Mouse (Mus musculus) MN1 (cell line): ENCODE results near the gene Sfswap.
A peak's percentile ranks its signal among the peaks of the same experiment; 100 is the strongest.

Experiments used
- DNase-seq: peaks from one replicate; pipeline ENCODE4 v3.0.0-alpha.2; 2016; ENCODE audit warnings: low spot score

The Sfswap gene

DNA sequence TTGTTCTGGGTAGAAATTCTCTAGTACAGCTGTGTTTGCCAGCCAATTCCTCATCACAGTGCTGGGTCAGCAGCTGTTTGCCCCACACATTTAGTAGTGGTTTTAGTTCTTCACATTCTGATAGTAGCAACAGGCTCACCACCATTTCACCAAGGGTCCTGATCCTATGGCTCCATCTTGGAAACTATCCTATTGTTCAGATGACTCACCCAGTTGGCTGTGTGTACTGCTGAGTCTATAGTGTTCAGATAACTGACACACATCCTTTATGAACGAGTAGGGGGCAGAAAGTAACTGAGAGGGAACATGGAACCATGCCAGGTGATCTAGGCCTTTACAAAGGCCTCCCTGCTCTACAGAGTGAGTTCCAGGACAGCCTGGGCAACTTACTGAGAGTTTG is 28.6 kb downstream of the Sfswap start:
- no peak for DNase-seq

DNA sequence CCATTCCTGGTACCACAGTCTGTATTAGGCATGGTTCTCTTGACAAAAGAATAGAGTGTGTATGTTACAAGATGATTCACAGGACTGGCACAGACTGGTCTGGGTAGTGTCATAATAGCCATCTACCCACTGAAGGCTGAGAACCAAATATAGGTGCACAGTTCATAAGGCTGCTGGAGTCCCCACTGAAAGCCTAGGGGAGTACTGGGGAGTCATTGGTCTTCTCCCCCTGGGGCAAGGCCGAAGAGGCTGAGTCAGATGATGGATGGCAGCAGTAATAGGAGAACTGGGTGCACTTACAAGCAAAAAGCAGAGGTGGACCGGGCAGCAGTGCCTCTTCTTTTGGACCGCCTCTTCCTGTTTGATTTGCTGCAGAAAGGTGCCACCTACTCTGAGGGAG is 32.7 kb downstream of the Sfswap start:
- DNase-seq = no peak

DNA sequence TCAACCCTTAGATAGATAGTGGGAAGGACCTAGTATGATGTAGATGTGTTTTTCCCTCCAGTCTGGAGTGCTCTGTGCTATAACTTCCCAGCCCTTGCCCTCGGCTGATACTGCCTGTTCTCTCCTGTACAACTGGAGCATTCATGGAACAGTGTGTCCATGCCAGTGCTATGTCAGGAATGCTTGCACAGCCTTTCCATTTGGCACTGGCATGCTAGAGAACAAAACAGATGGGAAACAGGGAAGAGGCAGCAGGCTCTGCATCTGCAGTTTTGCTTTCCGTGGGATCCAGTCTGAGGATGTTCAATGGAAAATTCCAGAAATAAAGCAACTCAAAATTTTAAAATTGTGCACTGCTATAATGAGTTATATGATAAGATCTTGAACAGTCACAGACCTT is 33.5 kb downstream of the Sfswap start:
- DNase-seq = peak; percentile 27

DNA sequence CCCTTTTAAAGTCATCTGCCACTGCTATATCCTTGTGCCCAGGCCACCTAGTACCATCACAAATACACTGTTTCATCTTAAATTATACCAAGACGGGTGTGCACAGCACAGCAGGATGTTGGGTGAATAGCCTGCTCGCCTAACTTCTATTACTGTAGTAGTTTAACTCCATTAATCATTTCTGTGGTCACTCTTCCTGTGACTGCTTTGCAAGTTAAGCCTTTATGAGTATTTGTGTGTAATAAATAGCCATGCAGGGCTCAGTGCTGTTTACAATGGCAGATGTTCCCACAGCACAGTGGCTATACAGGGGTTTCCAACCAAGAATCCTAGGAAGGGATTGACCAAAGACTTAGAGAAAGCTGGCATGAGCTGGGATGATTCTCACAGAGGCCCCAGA is 34.0 kb downstream of the Sfswap start:
- DNase-seq = no peak

DNA sequence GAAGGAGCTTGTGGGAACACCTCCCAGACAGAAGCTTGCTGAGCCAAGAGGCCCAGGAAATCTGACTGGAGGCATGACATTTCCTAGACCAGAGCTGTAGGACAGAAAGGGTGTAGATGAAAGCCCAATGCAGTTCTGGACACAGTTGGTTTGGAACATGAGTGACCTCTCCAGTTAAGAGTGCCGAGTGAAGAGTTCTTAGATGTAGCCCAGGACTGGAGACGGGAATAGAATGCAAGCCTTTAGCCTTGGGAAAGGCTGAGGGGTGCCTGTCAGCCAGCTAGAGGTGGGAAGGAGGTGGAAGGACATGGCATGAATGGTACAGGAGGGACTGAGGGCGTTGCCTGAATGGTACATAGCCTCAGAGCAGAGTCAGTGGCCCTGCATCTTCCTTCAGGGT is 34.4 kb downstream of the Sfswap start:
- DNase-seq = no peak

DNA sequence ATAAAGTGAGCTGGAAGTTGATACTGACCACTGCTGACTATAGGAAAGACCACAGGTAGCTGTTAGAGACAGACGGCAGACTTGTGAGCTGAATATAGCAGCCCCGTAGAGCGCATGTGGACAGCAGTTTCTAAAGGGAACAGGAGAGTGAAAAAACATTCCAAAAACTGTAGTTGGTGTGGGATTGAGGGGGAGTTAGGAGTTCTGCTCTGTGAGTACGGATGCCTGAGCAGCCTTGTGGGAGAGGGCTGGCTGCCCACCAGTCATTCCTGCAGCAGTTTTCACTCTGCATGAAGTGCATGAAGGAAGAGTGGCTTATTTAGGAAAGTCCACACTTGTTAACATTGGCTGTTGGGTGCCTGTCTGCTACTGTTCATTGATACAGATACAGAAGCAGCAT is 37.8 kb downstream of the Sfswap start:
- no peak for DNase-seq

DNA sequence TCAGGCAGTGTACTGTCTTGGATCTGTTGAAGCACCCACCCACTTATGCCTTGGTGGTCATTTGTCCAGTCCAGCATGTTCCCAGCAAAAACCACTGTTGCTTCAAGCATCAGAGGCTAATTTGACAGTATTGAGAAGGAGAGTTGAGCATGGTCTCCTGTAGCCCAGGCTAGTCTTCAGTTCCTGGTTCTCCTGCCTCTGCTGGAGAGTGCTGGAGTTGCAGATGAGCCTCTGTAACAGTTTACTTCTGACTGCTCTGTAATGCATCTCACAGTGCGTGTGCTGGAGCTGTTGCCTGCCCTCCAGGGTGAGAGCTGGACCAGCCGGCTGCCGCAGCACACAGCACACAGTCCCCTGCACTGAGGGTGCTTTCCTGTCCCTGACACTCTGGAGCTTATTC is 41.2 kb downstream of the Sfswap start:
- DNase-seq = no peak

DNA sequence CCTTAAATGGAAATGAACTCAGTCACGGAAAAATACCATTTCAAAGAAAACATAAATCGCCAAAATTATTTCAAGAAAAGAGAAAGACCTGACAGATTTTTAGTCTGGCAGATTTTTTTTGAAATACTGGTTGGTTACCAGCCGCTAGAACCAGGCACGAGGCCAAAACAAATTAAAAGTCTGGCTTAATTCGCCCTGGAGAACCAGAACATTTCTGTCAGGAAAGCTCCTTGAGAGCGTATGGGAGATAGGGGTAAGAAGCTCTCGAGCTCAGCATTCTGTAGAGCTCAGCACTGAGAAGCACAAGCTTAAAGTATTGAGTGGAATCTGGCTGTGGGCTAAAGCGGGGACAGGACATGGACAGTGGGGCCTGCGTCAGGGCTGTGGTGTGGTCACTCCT is 44.8 kb downstream of the Sfswap start:
- peak; percentile 67 for DNase-seq

DNA sequence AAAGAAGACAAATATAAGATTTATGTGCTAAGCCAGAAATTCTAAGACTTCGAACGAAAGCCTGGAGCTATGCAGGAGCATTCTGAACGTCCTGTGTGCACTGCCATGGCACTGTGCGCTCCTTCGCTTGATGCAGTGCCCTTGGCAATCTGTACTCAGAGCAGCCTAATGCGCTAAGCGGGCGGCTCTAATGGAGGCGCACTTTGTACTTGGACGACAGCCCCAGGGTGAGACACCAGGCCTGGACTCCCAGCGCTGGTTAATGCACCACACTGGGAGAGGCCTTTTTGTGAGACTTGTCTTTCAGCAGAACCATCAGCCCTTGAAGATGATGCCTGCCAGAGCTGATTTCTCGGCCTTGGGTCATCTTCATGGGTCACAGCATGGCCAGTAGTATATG is 48.7 kb downstream of the Sfswap start:
- no peak for DNase-seq

DNA sequence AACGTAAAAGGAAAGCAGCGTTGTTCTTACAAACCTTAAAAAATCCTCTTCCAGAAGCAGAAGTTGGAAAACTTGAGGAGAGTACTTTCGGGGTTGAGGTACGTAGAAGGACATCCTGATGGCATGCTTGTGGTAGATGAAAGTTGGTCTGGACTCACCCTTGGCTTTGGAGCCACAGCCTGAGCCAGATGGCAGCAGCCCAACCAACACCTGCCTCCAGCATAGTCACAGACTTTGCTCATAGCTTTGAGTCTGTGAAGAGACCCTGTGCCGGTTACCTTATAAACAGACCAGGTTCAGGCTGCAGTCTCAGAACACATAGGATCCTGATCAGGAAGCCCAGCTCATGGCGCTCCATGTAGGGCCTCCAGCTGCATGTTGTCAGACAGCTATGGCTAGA is 49.8 kb downstream of the Sfswap start:
- no peak for DNase-seq

DNA sequence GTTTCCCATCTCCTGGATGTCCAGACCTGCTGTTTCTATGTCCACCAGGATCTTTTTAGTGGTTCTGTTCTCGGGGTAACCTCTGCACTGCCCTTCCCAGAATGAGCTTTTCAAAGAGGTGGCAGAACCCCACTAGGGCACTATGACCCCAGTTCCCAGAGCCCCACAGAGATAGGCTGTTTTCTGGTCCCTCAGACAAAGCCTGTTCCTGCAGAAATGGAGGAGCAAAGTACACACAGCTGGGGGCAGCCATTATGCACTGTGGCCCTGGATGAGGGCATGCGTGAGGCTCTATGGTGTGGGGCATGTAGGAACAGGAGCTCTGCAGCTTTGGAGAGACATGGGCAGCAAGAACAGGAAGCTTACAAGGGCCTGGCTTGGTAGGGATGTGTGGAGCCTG is 51.0 kb downstream of the Sfswap start:
- no peak for DNase-seq

DNA sequence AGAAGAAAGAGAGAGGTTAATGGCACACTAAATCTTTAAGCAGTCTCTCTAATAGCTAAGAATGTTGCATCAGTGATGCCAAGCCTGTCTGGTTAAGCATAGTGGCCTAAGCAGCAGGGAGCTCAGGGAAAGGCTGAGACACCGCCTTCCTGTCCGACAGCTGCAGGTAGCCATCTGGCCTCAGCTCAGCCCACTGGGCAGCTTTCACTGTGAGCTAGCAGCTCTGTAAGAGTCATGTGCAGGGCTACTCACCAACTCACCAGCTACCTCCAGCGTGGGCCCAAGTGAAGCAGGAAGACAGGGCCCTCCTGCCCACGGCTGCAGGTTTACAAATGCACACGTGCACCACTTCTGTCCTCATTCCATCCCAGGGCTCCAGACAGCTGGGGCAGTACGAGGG is 52.6 kb downstream of the Sfswap start:
- peak; percentile 47 for DNase-seq

DNA sequence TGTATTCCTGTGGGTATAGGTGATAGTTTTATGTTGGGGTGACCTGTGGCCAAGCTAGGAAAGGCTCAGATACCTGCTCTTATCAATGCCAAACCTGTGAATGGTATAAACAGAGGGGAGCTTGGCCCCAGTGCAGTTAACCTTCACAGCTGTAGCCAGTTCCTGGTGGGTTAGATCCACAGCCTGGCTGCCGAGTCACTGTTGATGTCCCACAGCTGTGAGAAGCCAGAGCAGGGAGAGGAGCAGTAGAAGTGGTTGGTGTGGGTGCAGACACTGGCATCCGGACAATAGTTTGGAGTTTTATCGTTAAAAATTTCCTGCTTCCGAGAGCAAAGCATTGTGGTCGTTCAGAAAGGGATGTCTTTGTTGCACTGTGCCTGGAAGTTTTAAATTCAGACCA is 57.6 kb downstream of the Sfswap start:
- no peak for DNase-seq

DNA sequence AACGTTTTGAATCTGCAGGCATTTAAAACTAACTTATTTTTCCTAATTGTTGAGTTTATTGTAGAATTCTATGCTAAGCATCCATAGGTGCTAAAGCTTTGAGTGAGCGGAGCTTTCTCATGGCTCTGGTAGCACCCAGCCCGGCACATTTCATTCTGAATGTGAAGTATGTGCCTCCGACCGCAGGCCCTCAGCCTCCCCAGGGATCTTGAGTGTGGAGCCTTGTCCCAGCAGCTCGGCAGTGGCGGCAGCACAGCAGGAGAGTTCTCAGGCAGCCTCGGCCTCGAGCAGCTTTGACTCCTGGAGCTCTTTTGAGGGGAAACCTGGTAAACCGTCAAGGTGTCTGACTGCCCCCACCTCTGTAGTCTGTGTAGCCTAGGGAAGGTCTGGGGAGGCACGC is 58.3 kb downstream of the Sfswap start:
- peak; percentile 32 for DNase-seq

DNA sequence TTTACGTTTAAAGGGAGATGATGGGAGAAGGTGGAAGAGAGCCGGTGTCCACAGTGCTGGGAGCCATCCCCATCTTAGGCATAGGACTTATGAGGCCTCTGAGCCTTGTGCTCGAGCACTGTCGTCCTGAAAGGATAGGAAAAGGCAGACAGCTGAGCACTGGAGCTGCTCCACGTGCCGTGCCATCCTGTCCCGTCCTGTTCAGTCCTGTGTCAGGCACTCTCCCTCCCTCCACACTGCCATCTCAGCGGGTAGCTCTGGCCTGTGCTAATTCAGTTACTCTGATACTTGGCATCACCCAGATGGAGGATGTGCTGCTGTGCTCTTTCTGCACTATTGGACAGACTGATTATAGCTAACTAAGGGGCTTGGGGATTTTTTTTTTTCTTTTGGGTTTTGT is 61.3 kb downstream of the Sfswap start:
- peak; percentile 62 for DNase-seq

DNA sequence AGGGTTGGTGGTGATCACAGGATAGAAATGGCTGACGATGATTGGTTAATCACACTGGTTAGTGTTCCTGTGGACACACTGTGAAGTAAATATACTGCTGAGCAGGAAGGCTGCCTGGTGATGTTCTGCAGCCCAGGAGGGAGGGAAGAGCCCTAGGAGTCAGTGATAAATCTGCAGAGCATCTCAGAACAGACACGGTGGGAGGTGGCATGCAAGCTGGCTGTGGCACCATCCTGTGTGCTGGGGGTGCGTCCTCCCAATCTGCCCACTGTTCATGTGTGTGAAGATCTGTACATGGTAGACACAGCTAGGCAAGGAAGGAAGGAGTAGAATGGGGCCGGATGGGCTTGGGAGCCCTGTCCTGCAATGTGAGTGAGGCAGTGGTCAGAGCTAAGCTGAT is 67.6 kb downstream of the Sfswap start:
- no peak for DNase-seq

DNA sequence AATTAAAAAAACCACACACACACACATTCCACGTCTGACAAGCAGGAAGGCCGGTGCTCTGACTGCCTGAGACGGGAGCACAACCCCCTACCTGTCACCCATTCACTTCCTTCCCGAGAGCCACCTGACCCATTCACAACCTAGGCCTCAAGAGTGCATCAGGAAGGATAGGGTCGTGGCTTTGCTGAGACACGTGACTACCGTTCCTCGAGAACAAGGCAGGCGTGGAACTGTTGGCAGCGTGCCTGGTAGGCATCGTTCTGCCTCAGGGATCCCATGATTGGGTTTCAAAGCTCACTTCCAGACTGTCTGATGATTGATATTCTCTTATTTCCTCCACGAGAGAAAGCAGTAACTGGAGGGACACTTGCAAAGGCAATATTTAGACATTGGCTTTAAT is 77.2 kb downstream of the Sfswap start:
- peak; percentile 29 for DNase-seq

DNA sequence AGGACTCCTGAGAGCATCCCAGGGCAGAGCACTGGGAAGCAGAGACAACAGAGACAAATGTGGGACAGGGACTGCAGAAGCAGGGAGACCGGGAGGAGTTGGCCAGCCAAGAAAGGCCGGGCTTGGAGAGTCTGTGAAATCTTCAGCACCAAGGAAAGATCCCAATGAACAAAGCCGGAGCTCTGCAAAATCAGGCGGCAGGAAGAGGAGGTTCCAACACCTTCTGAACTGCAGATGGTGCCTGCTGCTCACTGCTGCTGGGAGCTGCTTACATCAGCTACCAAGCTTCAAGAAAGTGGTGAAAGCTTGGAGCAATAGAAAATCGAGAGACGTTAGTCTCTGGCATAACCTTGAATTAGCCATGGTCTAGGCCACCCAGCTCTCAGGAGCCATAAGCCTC is 79.0 kb downstream of the Sfswap start:
- no peak for DNase-seq

DNA sequence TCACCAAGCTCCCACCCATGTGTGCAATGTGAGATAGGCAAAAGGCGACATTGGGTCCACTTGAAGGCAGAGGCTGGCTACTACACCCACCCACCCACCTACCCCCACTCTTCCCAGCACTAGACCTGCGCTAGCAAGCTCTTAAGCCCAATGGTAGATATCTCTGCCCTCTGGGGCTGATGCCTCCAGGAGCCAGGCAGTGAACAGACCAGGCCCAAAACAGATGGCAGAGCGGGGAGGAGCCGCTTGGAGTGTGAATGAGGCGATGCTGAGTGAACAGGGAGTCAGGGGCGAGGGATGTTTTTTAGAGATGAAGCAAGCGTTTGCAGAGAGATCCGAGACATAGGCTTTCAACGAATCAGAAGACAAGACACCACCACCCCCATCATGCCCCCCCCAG is 79.6 kb downstream of the Sfswap start:
- DNase-seq = no peak

DNA sequence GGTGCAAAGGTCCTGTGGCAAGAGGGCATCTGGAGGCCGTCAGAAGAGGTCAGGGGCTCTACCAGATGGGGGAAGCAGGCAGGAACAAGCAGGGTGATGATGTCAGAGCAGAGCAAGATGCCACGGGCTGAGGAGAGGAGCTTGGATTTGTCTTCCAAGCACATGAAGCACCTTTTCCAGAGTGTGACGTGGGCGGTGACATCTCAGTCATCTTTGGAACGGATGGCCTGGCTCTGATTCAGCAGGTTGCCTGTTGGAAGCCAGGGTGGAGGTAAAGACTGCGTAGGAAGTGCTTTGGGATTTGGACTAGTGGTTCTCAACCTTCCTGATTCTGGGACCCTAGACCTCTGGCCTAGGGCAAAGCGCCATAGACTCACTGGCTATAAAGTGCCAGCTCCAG is 80.0 kb downstream of the Sfswap start:
- no peak for DNase-seq

DNA sequence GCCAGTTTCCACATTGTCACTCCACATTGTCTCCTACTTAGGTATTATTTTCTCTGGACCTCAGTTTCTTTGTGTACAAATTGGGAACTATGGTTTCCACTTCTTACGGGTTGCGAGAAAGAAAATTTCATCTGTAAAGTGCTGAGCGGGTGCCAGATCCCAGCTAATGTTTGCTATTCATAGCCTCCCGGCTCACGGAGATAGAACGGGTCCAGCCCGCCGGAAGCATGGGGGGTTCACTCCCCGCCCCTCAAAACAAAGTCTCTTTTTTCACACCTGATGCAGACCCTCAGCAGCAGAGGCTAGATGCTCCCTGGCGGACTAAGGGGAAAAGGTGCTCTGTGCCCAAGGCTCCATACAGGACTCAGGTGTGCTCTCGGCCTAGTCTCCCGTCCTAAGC is 82.3 kb downstream of the Sfswap start:
- no peak for DNase-seq

DNA sequence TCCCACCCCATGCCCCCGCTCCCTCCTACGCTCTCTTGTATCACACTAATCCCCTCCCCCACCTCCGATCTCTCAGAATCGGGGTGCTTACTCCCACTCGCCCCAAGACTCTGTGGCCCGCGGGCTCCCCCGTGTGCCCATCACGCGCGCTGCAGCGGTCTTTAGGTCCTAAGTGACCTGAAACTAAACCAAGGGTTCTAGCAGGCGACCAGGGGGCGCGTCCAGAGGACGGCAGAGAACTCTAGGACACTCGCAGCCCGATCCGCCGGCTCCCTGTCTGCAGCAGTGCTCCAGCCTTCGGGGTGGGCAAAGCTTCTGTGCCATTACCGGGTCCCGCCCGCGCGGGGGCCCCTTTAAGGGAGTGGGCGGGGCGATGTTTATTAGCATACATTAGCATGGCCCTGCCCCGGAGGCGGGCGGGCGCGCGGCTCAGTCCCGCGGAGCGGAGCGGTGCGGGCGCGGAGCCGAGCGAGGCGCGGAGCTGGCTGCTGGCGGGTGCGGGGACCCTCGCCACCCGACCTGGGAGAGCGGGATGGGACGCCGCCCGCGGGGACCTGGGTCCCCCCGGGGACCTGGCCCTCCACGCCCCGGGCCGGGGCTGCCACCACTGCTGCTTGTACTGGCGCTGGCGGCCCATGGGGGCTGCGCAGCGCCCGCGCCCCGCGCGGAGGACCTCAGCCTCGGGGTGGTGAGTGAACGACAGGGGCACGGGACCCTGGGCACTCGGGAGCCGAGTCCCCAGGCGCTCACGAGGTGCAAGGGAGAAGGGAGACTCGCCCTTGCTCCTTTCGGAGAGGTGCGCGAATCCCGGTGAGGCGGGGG is 83.0 kb downstream of the Sfswap start, which contains the start of gene Mmp17:
Gene Mmp17 (plus strand): TSS at position 409 of the 822 bp plus-strand sequence.
- DNase-seq = peak; percentile 87

DNA sequence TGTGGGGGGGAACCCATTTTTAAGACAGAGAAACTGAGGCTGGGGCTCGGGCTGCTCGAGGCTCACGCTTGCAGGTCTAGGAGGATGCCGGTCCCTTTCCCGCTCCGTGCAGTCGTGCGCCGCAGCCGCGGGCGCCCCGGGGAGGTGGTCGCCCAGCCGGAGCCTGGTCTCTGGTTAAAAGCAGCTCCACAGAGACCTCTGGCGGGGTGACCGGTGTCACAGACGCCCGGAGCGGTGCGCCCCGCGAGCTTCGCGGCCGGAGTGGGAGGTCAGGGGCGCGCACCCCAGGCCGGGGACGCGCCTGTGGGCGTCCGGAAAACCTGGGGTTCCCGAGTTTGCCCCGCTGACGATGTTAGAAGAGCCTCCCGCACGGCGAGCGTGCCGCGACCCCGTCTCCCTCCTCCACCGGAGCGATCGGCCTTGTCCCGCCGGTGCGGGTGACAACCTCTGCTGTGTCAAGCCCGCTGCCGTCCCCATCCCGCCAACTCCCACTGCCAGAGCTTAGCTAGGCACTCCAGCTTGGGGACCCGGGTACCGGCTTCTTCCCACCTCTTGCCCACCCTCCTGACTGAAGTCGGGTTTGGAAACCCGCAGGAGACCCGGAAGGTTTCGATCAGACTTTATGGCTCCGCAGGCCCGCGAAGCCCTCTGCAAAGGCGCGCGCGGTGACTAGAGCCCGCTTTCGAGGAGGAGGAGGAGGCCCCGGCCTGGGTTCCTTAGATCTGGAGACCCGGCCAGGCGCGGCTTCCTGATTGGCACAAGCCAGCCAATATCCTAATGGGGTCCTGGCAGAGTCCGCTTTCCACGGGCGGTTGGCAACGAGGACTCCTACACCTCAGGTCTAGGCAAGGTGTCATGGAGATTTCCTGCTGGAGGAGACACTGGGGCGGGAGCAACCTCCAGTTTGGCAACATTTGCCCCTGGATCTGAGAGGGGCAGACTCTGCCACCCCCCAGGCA is 83.8 kb downstream of the Sfswap start:
- DNase-seq = peak; percentile 52
